Mouse (Mus musculus) thymus, adult 2 months (tissue): ENCODE results near the gene Irak3. TPM values are rescaled to one million over a fixed set of nuclear protein-coding genes. Genes with fewer than 3 reads are reported as not detected.

ENCODE experiments used
- DNase-seq: peaks from one replicate; pipeline ENCODE4 v3.0.0; 2021
- H3K27ac ChIP-seq: fragments of 200-500 bp; 2 replicates; pipeline ENCODE4 v1.5.1; 2012; ENCODE audit warnings: low read length, control low read depth; ENCODE audit not compliant: control insufficient read depth, insufficient read depth
- H3K27me3 ChIP-seq: fragments of 200-500 bp; 2 replicates; pipeline ENCODE4 v1.6.1; 2012; ENCODE audit warnings: mild to moderate bottlenecking, low read length, moderate library complexity, mixed read lengths; ENCODE audit not compliant: control insufficient read depth, insufficient read depth
- H3K36me3 ChIP-seq: fragments of 200-500 bp; 2 replicates; pipeline ENCODE4 v1.6.1; 2012; ENCODE audit warnings: mild to moderate bottlenecking, low read length, moderate library complexity; ENCODE audit not compliant: control insufficient read depth, insufficient read depth
- H3K4me1 ChIP-seq: fragments of 200-500 bp; replicated peaks from 2 replicates; pipeline ENCODE4 v1.6.1; 2012; ENCODE audit warnings: low read length; ENCODE audit not compliant: control insufficient read depth, insufficient read depth
- H3K4me3 ChIP-seq: fragments of 200-500 bp; 2 replicates; pipeline ENCODE4 v1.5.1; 2012; ENCODE audit warnings: mild to moderate bottlenecking, low read length, control low read depth, moderate library complexity; ENCODE audit not compliant: control insufficient read depth, insufficient read depth
- CTCF ChIP-seq: fragments of 200-500 bp; IDR thresholded peaks from 2 replicates; pipeline ENCODE4 v1.5.1; 2012; ENCODE audit warnings: mild to moderate bottlenecking, control low read depth, low read length, moderate library complexity, borderline replicate concordance; ENCODE audit not compliant: control insufficient read depth, poor library complexity, insufficient read depth; ENCODE audit errors: extremely low read depth
- POLR2A ChIP-seq: fragments of 200-500 bp; IDR thresholded peaks from 2 replicates; pipeline ENCODE4 v1.6.1; 2012; ENCODE audit warnings: mild to moderate bottlenecking, low read length, control low read depth, moderate library complexity; ENCODE audit not compliant: control insufficient read depth, poor library complexity, insufficient read depth; ENCODE audit errors: extremely low read depth
- WGBS: fragments of 180-500 bp; shearing (Covaris S2); methylation state at CpG from one replicate; pipeline ENCODE4 v1.1.7; 2018; 5-methylcytosine and 5-hydroxymethylcytosine counted together
- polyA plus RNA-seq: library from polyadenylated mRNA; depleted of rRNA; stranded (reverse); fragments of >200 nt; gene quantifications from 2 replicates; pipeline ENCODE4 v1.2.3, GENCODE M21; 2012

Irak3 gene
- polyA plus RNA-seq, 1 experiment: 2.3 TPM

- Histone ChIP-seq H3K4me1 (no peaks in the 10 kb centered on the region; the same call in 1 of the 2 replicates), H3K27me3 (no peaks in the 10 kb centered on the region), H3K36me3 (no peaks in the 10 kb centered on the region), H3K27ac (no peak overlapping the region), H3K4me3 (no peak overlapping the region)
- 91% methylated on average over 8 of the region's 8 CpGs for WGBS
- DNase-seq: no peak
- TF ChIP-seq CTCF (no peak), POLR2A (no peak)
These were observed 36.3 kb upstream of the Irak3 start for GRCm38 (mm10) chr10:120238241-120238640.

- DNase-seq: no peak
- TF ChIP-seq POLR2A (no peak), CTCF (no peak)
- Histone ChIP-seq H3K36me3 (peaks cover 6% of the 10 kb centered on the region; the same call in 1 of the 2 replicates), H3K4me3 (no peak overlapping the region), H3K27ac (no peak overlapping the region), H3K27me3 (no peaks in the 10 kb centered on the region), H3K4me1 (no peaks in the 10 kb centered on the region; the same call in 1 of the 2 replicates)
- 92% methylated on average over 9 of the region's 9 CpGs for WGBS
These were observed 34.9 kb upstream of the Irak3 start for GRCm38 (mm10) chr10:120236855-120237254.

GRCm38 (mm10) chr10:120233655-120234367 lies 31.9 kb upstream of the Irak3 start:
- H3K27ac ChIP-seq: no peak overlapping the region
- H3K27me3 ChIP-seq: no peaks in the 10 kb centered on the region
- DNase-seq: peak; percentile 45
- peaks cover 19% of the 10 kb centered on the region for H3K36me3 ChIP-seq
- TF ChIP-seq POLR2A: no peak
- TF ChIP-seq CTCF: no peak
- H3K4me1 ChIP-seq: no peaks in the 10 kb centered on the region; the same call in 1 of the 2 replicates
- 43% methylated on average over 18 of the region's 18 CpGs for WGBS
- no peak overlapping the region for H3K4me3 ChIP-seq

- peaks cover 10% of the 10 kb centered on the region for H3K4me1 ChIP-seq
- no peak overlapping the region for H3K4me3 ChIP-seq
- no peaks in the 10 kb centered on the region for H3K27me3 ChIP-seq
- H3K36me3 ChIP-seq: peaks cover 19% of the 10 kb centered on the region
- 29% methylated on average over 5 of the region's 5 CpGs for WGBS
- no peak overlapping the region for H3K27ac ChIP-seq
- TF ChIP-seq POLR2A: no peak
- TF ChIP-seq CTCF: peak; percentile 54; the same call in 1 of the 2 replicates
- peak; percentile 69 for DNase-seq
These were observed 29.8 kb upstream of the Irak3 start for GRCm38 (mm10) chr10:120231718-120232117.

- WGBS: under 1% methylated on average over 57 of the region's 57 CpGs
- Histone ChIP-seq H3K4me3 (peak within 1 kb of the TSS; percentile 86), H3K36me3 (peaks cover 14% of the 10 kb centered on the region), H3K27me3 (no peaks in the 10 kb centered on the region), H3K27ac (no peak within 1 kb of the TSS), H3K4me1 (peaks cover 10% of the 10 kb centered on the region)
- peak; percentile 89 for DNase-seq
- TF ChIP-seq CTCF: 0 out of 2 replicates have a peak, but pooled peaks have one; percentile 33
- TF ChIP-seq POLR2A: peak; percentile 63; the same call in 1 of the 2 replicates
These were observed 25.1 kb upstream of the Irak3 start, which contains the start of gene Llph for GRCm38 (mm10) chr10:120226871-120227661. Llph (plus strand) TSS chr10:120227070.

- 72% methylated on average over 7 of the region's 7 CpGs for WGBS
- no peak overlapping the region for H3K4me3 ChIP-seq
- H3K27ac ChIP-seq: peak overlapping the region; percentile 70
These were observed 18.8 kb upstream of the Irak3 start for GRCm38 (mm10) chr10:120220776-120221175.

More at GRCm38 (mm10) chr10:120220776-120221175, 18.8 kb upstream of the Irak3 start:
- peaks cover 3% of the 10 kb centered on the region; the same call in 1 of the 2 replicates for H3K4me1 ChIP-seq
- DNase-seq: no peak
- H3K27me3 ChIP-seq: no peaks in the 10 kb centered on the region
- no peaks in the 10 kb centered on the region for H3K36me3 ChIP-seq
- TF ChIP-seq CTCF (no peak), POLR2A (no peak)
